Mouse (Mus musculus) cortical plate, adult 2 months (tissue): Measurements from ENCODE around the gene Zfp27. TPM values are rescaled to one million over a fixed set of nuclear protein-coding genes. Genes with fewer than 3 reads are reported as not detected.

Experiments
- H3K27ac ChIP-seq: fragments of 200-500 bp; 2 replicates; pipeline ENCODE4 v1.5.1; 2012; ENCODE audit warnings: low read length, control low read depth, inconsistent platforms; ENCODE audit not compliant: insufficient read depth
- H3K4me1 ChIP-seq: fragments of 200-500 bp; 2 replicates; pipeline ENCODE4 v1.6.1; 2011; ENCODE audit warnings: low read length; ENCODE audit not compliant: control insufficient read depth, insufficient read depth
- H3K4me3 ChIP-seq: fragments of 200-500 bp; 2 replicates; pipeline ENCODE4 v1.5.1; 2011; ENCODE audit warnings: mild to moderate bottlenecking, low read length, control low read depth; ENCODE audit not compliant: insufficient read depth
- CTCF ChIP-seq: fragments of 200-500 bp; IDR thresholded peaks from 2 replicates; pipeline ENCODE4 v1.5.1; 2011; ENCODE audit warnings: mild to moderate bottlenecking, control low read depth, low read length; ENCODE audit not compliant: insufficient read depth; ENCODE audit errors: extremely low read depth
- POLR2A ChIP-seq: fragments of 200-500 bp; IDR thresholded peaks from 2 replicates; pipeline ENCODE4 v1.6.1; 2011; ENCODE audit warnings: mild to moderate bottlenecking, low read length, control low read depth; ENCODE audit not compliant: insufficient read depth; ENCODE audit errors: extremely low read depth
- polyA plus RNA-seq: library from polyadenylated mRNA; depleted of rRNA; stranded (reverse); fragments of >200 nt; gene quantifications from 2 replicates; pipeline ENCODE4 v1.2.3, GENCODE M21; 2012; rRNA removed

Zfp27 gene
- polyA plus RNA-seq, result 12.0 and 12.5 TPM in 2 replicates

DNA sequence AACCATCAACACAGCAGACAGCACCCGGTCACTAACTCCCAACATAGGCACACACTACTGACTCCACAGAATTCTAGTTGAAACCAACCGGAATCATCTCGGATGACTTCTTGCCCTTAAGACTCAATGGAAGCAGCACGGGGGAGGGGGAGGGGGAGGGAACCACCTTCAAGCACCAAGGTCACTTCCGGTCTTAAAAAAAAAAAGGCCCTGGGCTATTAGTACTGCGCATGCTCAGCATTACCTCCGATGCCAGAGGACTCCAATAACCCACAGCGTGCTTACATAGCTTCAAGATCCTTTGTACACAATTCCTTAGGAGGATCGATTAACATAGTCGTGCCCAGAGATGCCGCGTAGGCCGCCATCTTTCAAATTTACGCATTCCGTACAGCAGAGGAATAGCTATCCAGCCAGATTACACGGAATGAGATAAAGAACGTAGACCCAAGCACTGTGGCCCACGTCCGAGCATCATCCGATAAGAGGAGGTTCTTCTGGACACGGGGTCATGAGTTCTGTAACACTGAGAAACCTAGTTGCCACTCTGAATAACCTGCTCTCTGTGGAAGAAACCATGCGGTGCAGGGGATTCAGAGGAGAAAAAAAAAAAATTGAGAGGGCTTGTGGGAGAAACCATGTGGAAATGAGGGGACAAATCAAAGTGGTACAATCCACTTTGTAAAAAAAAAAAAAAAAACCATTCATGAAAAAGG lies at the start of gene Zfp27:
Gene Zfp27, minus strand, starts transcription at position 607 of the 716 bp plus-strand sequence.
- Histone ChIP-seq H3K4me1 (0 out of 2 replicates have a peak, but pooled peaks cover 1% of the 10 kb centered on the region), H3K4me3 (peak within 1 kb of the TSS; percentile 56), H3K27ac (peak within 1 kb of the TSS; percentile 35)
- TF ChIP-seq POLR2A, result peak; percentile 12; the same call in 1 of the 2 replicates
- TF ChIP-seq CTCF, result no peak

DNA sequence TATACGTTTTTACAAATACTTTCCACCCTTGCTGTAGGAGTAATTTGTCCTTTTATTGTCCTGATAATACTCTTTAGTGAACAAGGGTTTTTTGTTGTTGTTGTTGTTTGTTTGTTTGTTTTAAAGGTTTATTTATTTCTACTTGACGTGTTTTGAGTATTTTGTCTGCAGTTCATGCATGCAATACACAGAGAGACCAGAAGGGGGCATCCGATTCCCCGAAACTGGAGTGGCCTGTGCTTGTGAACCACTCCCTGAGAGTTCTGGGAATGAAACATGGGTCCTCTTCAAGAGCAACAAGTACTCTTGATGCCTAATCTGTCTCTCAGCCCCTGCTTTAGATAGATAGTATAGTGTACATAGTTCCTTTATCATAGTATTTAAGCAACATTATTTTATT lies 48.4 kb upstream of the Zfp27 start:
- Histone ChIP-seq H3K4me3 (peak overlapping the region; percentile 74; the same call in 1 of the 2 replicates), H3K27ac (no peak overlapping the region), H3K4me1 (no peaks in the 10 kb centered on the region)
- TF ChIP-seq CTCF (peak; percentile 27), POLR2A (no peak)

DNA sequence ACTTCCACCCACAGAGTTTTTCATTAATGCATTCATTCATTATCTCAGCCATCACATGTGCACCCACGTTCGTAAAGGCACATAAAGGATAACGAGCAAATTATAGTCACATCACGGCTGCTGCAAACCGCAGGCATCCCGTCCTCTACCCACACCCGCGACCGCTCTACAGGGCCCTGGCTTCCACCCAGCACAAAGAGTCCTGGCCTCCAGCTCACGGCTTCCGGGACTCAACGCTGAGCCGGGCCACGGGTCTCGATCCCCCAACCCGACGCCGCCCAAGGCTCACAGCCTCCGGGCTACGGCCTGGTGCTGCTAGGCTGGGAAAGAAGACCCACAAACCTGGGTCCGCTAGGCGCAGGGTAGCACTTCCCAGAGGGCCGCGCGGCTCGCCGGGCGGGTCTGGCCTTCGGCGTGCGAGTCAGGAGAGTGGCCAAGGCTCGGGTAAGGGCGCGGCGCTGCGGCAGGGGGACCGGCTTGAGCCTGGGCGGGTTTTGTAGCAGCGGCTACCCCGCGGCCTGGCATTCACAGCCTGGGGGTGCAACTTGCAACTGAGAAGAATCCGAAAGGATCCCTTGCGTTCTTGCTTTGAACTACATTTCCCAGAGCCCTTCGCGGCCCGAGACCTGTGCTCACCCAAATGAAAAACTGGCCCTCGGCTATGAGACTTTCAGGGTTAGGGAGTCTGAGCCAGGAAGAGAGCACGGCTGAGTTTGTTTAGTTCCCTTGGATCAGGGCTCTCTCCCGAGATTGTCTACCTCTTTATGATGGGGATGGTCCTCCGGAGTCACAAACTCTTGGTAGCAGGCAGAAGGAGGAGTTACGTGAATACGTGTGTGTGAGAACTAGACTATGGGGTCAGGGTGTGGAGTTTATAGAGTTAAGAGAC lies 47.4 kb upstream of the Zfp27 start, which contains the start of gene Zfp74:
Gene Zfp74, minus strand, starts transcription at position 577 of the 889 bp plus-strand sequence.
- Histone ChIP-seq H3K4me3 (peak within 1 kb of the TSS; percentile 74), H3K27ac (peak within 1 kb of the TSS; percentile 85), H3K4me1 (no peaks in the 10 kb centered on the region)
- TF ChIP-seq CTCF (no peak), POLR2A (peak; percentile 62; the same call in 1 of the 2 replicates)

DNA sequence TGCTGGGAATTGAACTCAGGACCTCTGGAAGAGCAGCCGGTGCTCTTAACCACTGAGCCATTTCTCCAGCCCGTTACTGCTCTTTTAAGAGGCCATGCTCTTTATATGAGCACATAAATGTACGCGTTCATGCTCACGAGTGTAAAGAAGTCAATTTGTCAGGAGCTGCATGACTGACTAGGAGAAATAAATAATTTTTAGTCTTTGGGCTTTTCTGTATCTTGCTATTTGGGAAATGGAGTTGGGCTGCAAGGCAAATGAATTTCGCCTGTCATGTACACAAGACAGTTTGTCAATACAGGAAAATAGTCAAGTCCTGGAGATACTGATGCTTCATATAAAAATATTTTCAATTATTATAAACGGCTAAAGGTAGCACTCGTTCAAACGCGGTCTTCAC lies 46.7 kb upstream of the Zfp27 start:
- TF ChIP-seq POLR2A (no peak), CTCF (no peak)
- Histone ChIP-seq H3K4me1 (no peaks in the 10 kb centered on the region), H3K27ac (peak overlapping the region; percentile 85)

DNA sequence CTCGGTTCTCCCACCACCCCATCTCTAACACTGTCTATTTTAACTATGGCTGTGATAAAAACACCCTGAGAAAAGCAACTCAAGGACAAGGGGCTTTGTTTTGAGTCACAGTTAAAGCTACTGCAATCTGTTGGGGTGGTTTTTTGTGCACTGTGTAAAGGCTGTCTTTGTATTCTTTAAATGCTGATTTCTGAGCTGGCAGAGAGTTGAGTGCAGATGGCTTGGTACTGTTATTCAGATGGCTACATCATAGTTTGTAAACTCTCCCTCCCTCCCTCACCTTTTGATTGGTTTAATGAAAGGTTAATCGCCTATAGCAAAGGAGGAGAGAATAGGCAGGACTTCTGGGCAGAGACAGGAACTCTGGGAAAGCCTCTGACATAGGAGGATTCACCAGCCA lies 37.8 kb upstream of the Zfp27 start:
- TF ChIP-seq POLR2A (no peak), CTCF (no peak)
- no peaks in the 10 kb centered on the region; the same call in 1 of the 2 replicates for H3K4me1 ChIP-seq
- H3K27ac ChIP-seq, result no peak overlapping the region
- H3K4me3 ChIP-seq, result no peak overlapping the region

More for the DNA sequence above, 46.7 kb upstream of the Zfp27 start:
- H3K4me3 ChIP-seq, result peak overlapping the region; percentile 74

DNA sequence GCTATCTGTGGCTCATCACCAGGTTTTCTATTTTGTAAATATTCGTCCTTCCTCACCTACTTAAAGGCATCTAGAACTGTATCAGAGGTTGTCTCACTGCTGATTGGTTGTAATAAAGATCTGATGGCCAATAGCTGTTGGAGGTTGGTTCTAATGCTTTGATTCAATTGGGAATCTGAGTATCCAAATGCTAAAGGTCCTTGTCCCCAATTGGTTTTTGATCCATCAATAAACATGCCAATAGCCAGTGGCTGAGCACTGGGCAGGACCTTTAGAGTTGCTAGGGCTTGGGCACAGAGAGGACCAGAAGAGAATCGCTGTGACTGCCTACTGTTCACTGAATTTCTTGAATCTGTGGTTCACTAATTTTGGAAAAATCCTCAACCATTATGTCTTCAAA lies 37.3 kb upstream of the Zfp27 start:
- TF ChIP-seq POLR2A, result no peak
- TF ChIP-seq CTCF, result no peak
- Histone ChIP-seq H3K27ac (no peak overlapping the region), H3K4me1 (no peaks in the 10 kb centered on the region; the same call in 1 of the 2 replicates), H3K4me3 (no peak overlapping the region)

DNA sequence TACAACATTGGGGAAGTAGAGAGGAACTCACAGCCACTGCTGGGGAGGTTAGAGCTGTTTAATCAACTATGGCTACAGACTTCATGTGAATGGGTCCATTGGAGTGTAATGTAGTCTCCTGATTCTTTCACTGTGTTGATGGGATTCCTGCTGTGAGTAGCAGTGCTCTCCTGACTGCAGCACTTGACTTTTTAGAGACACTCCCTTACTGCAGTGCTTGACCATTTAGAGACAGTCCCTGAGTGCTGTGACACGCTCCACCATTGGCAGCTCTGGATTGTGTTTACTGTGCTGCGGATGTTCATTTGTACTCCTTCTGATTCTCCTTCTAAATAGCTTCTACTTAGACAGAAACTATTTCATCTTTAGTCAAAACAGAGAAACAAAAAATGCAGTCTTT lies 36.4 kb upstream of the Zfp27 start:
- TF ChIP-seq CTCF, result no peak
- no peak for TF ChIP-seq POLR2A
- H3K4me1 ChIP-seq, result no peaks in the 10 kb centered on the region; the same call in 1 of the 2 replicates
- peak overlapping the region; percentile 43; the same call in 1 of the 2 replicates for H3K27ac ChIP-seq
- H3K4me3 ChIP-seq, result no peak overlapping the region

DNA sequence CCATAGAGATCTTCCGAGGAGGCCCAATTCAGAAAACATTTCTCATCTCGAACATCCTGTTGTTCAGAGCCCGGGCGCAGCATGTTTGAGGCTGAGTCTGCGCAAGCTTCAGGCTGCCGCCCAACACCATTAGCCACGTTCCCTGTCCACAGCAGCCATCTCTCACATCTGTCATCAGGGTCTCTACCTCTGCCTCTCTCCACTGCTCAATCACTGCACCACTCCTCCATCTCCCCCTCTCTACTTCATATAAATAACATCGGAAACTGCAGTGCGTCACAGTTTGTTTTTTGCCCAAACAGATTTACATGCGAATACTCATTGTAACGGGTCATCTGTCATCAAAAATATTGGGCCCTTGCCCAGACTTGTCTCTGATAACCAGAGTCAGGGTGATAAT lies 34.7 kb upstream of the Zfp27 start:
- H3K4me3 ChIP-seq, result no peak overlapping the region
- no peaks in the 10 kb centered on the region; the same call in 1 of the 2 replicates for H3K4me1 ChIP-seq
- no peak overlapping the region for H3K27ac ChIP-seq
- TF ChIP-seq POLR2A (no peak), CTCF (no peak)

DNA sequence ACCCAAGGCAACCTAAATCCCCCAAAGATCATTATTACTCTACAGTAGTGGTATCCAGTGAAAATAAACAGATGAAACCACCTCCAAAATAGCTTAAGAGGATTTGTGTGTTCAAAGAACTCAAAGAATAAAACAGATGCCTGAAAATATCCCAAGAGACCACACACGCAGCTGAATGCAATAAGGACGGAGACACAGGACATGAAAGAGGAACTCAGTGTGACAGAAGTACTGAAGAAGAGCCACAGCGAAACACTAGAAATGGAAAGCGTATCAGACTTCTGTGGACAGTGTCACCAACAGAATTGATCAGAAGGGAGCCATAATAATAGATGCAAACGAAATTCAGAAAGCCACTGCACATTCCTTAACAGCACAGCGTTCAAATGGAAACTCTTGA lies 32.5 kb upstream of the Zfp27 start:
- Histone ChIP-seq H3K4me3 (no peak overlapping the region), H3K27ac (no peak overlapping the region), H3K4me1 (no peaks in the 10 kb centered on the region)
- no peak for TF ChIP-seq POLR2A
- TF ChIP-seq CTCF, result no peak
